Mouse (Mus musculus) thymus, adult 2 months (tissue): ENCODE measurements around the gene Eif2ak1. TPM values are rescaled to one million over a fixed set of nuclear protein-coding genes. Genes with fewer than 3 reads are reported as not detected.
A peak's percentile ranks its signal among the peaks of the same experiment; 100 is the strongest.

Experiments
- DNase-seq: peaks from one replicate; pipeline ENCODE4 v3.0.0; 2021
- H3K27ac ChIP-seq: fragments of 200-500 bp; 2 replicates; pipeline ENCODE4 v1.5.1; 2012; ENCODE audit warnings: low read length, control low read depth; ENCODE audit not compliant: control insufficient read depth, insufficient read depth
- H3K27me3 ChIP-seq: fragments of 200-500 bp; 2 replicates; pipeline ENCODE4 v1.6.1; 2012; ENCODE audit warnings: mild to moderate bottlenecking, low read length, moderate library complexity, mixed read lengths; ENCODE audit not compliant: control insufficient read depth, insufficient read depth
- H3K36me3 ChIP-seq: fragments of 200-500 bp; 2 replicates; pipeline ENCODE4 v1.6.1; 2012; ENCODE audit warnings: mild to moderate bottlenecking, low read length, moderate library complexity; ENCODE audit not compliant: control insufficient read depth, insufficient read depth
- H3K4me1 ChIP-seq: fragments of 200-500 bp; replicated peaks from 2 replicates; pipeline ENCODE4 v1.6.1; 2012; ENCODE audit warnings: low read length; ENCODE audit not compliant: control insufficient read depth, insufficient read depth
- H3K4me3 ChIP-seq: fragments of 200-500 bp; 2 replicates; pipeline ENCODE4 v1.5.1; 2012; ENCODE audit warnings: mild to moderate bottlenecking, low read length, control low read depth, moderate library complexity; ENCODE audit not compliant: control insufficient read depth, insufficient read depth
- CTCF ChIP-seq: fragments of 200-500 bp; IDR thresholded peaks from 2 replicates; pipeline ENCODE4 v1.5.1; 2012; ENCODE audit warnings: mild to moderate bottlenecking, control low read depth, low read length, moderate library complexity, borderline replicate concordance; ENCODE audit not compliant: control insufficient read depth, poor library complexity, insufficient read depth; ENCODE audit errors: extremely low read depth
- POLR2A ChIP-seq: fragments of 200-500 bp; IDR thresholded peaks from 2 replicates; pipeline ENCODE4 v1.6.1; 2012; ENCODE audit warnings: mild to moderate bottlenecking, low read length, control low read depth, moderate library complexity; ENCODE audit not compliant: control insufficient read depth, poor library complexity, insufficient read depth; ENCODE audit errors: extremely low read depth
- WGBS: fragments of 180-500 bp; shearing (Covaris S2); methylation state at CpG from one replicate; pipeline ENCODE4 v1.1.7; 2018; 5-methylcytosine and 5-hydroxymethylcytosine counted together
- polyA plus RNA-seq: library from polyadenylated mRNA; depleted of rRNA; stranded (reverse); fragments of >200 nt; gene quantifications from 2 replicates; pipeline ENCODE4 v1.2.3, GENCODE M21; 2012

Gene Eif2ak1
- polyA plus RNA-seq, 1 experiment = 22.8 TPM

DNA sequence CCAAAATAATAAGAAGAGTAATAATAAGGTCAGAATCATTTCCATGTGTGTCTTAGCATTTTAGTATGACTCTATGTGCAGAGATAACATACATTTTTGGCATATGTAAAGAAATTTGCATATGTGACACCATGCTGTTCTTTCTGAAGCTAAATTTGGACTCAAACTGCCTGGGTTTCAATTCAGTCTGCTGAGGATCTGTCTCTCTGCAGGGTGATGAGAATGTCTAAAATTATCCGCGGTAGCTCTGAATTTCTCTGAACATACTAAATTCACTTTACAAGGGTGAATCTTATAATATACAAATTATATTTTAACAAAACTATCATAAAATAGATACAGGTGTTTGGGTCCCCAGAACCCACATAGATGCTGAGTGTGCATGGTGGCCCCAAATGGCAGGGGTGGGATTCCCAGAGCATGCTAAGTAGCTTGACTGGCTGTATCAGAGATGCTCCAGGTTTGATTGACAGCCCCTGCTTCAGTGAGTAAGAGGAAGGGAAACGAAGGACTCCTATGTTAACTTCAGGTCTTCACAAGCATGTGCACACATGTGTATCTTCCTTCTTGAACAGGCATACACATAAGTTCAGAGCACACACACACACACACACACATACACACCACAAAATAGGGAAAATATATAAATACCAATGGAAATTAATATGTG lies 8.0 kb upstream of the Eif2ak1 start:
- H3K27ac ChIP-seq = no peak overlapping the region
- DNase-seq = no peak
- no peak overlapping the region for H3K4me3 ChIP-seq
- H3K4me1 ChIP-seq = no peaks in the 10 kb centered on the region
- no peaks in the 10 kb centered on the region for H3K27me3 ChIP-seq
- TF ChIP-seq POLR2A (no peak), CTCF (no peak)
- H3K36me3 ChIP-seq = no peaks in the 10 kb centered on the region
- 84% methylated on average over 3 of the region's 3 CpGs for WGBS

DNA sequence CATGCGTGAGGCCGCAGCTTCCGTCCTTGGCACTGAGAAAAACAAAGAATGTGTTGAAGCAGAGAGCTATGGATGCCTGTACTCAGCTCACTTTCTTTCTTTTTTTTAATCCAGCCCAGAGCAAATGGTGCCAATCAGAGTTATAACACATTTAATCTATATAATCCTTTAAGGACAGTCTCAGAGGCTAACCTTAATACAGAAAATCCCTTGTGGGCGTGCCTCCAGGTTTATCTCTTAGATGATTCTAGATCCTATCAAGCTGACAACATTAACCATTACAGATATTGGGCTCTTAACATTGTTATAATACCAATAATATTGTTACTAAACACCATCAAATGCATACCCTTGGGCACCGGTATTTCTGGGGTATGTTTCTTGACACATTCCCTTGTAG lies 5.9 kb upstream of the Eif2ak1 start:
- TF ChIP-seq POLR2A = no peak
- TF ChIP-seq CTCF = no peak
- H3K36me3 ChIP-seq = no peaks in the 10 kb centered on the region
- H3K27me3 ChIP-seq = no peaks in the 10 kb centered on the region
- no peak overlapping the region for H3K27ac ChIP-seq
- DNase-seq = no peak
- whole genome bisulfite sequencing = 91% methylated on average over 5 of the region's 5 CpGs
- H3K4me3 ChIP-seq = no peak overlapping the region
- H3K4me1 ChIP-seq = no peaks in the 10 kb centered on the region

DNA sequence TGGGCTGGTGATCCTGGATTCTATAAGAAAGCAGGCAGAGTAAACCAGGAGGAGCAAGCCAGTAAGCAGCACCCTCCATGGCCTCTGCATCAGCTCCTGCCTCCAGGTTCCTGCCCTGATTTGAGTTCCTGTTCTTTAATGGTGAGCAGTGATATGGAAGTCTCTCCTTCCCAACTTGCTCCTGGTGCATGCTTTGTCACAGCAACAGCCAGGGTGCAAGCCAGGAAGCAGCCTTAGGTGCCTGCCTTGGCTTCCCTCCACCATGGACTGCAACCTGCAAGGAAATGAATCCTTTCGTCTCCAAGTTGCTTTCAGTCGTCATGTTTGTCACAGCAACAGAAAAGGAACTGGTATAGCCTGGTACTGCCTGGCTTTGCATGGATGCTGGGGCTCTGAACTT lies 3.0 kb upstream of the Eif2ak1 start:
- no peak overlapping the region for H3K27ac ChIP-seq
- no peaks in the 10 kb centered on the region for H3K27me3 ChIP-seq
- peaks cover 6% of the 10 kb centered on the region for H3K4me1 ChIP-seq
- 77% methylated on average over 2 of the region's 2 CpGs for WGBS
- no peak for DNase-seq
- H3K36me3 ChIP-seq = no peaks in the 10 kb centered on the region
- no peak for TF ChIP-seq POLR2A
- no peak for TF ChIP-seq CTCF
- H3K4me3 ChIP-seq = no peak overlapping the region

DNA sequence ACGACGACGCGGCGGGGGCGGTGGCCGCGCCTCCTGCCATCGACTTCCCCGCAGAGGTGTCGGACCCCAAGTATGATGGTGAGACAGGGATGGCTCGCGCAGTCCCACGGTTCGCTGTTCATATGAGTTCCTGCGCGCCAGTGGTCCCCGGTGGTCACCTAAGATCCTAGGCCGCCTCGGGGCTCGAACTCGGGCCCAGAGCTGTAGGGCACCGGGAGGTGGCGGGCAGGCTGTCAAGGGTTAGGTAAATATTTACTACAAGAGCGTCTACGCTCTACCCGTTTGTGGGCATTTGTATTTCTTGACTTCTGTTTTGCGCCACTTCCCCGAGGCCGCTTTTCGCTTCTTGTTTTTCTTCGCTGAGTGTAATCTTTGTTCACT lies 333 bp downstream of the Eif2ak1 start:
- Histone ChIP-seq H3K4me3 (peak overlapping the region; percentile 95), H3K36me3 (no peaks in the 10 kb centered on the region), H3K27ac (no peak overlapping the region), H3K27me3 (no peaks in the 10 kb centered on the region), H3K4me1 (peaks cover 6% of the 10 kb centered on the region)
- WGBS = under 1% methylated on average over 32 of the region's 32 CpGs
- DNase-seq = no peak
- TF ChIP-seq POLR2A = no peak

DNA sequence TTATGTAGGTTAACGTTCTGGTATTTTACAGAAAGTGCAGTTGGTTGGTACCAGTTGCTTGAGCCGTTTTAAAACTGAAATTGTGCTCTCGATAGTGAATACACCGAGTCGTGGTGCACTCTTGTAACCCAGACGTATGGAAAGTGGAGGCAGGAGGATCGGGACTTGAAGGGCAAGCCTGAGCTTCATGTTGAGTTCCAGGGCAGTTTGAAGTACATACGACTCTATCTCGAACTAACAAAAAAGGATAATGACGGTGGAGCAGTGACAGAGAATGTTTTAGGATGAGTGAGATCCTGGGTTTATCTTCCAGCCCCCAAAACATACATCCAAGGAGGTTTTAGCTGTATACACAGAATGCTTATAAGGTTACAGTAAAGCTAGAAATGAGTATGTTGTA lies 873 bp downstream of the Eif2ak1 start:
- WGBS = 7% methylated on average over 10 of the region's 10 CpGs
- TF ChIP-seq CTCF (no peak), POLR2A (no peak)
- Histone ChIP-seq H3K4me1 (peaks cover 6% of the 10 kb centered on the region), H3K27ac (no peak overlapping the region), H3K36me3 (no peaks in the 10 kb centered on the region), H3K27me3 (no peaks in the 10 kb centered on the region), H3K4me3 (no peak overlapping the region; the same call in 1 of the 2 replicates)
- no peak for DNase-seq

DNA sequence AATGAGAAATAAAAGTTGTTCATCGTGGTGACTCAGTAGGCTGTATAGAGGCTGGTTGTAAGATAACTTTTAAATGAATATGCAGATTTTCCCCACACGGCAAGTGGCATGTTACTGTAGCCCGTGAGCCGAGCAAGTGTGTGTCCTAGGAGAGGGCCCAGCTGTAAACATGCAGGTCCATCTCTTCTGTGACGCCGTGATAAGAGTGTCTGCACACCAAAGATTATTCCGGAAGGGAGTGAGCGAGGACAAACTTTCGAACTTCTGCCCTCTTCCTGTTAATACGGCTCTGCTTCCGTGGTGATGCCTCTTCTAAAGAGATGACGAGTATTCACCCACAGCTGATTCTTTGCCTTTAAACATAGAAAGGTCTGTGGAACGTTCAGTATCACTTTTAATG lies 1.4 kb downstream of the Eif2ak1 start:
- H3K4me3 ChIP-seq = no peak overlapping the region

More for the DNA sequence above, 1.4 kb downstream of the Eif2ak1 start:
- 82% methylated on average over 13 of the region's 13 CpGs for WGBS
- Histone ChIP-seq H3K27me3 (no peaks in the 10 kb centered on the region), H3K4me1 (peaks cover 6% of the 10 kb centered on the region), H3K36me3 (no peaks in the 10 kb centered on the region), H3K27ac (no peak overlapping the region)
- DNase-seq = no peak
- TF ChIP-seq POLR2A (no peak), CTCF (no peak)
